ENCODE assay signal across 8 mouse cellular contexts in genomic region chr1:185501801-185502340, GRCm38 (mm10). TPM values are rescaled to one million over a fixed set of nuclear protein-coding genes. Genes with fewer than 3 reads are reported as not detected.
DNase-seq lines count a peak whose midpoint lies in the region; ATAC-seq and TF ChIP-seq lines count a peak whose summit lies in the region.

No protein-coding gene starts in this region.

- H3K27me3 ChIP-seq in heart, adult 2 months (ENCODE audit: control insufficient read depth, insufficient read depth, low read length): no peaks in the 10 kb centered on the region
- no peaks in the 10 kb centered on the region for H3K27me3 ChIP-seq in heart, embryonic 10.5 days (ENCODE audit: insufficient read depth, poor library complexity, severe bottlenecking)
- no peaks in the 10 kb centered on the region for H3K27me3 ChIP-seq in stomach, postnatal 0 days (ENCODE audit: control insufficient read depth, insufficient read depth, low read length)
- no peaks in the 10 kb centered on the region for H3K27me3 ChIP-seq in forebrain, embryonic 15.5 days

- no peak for ATAC-seq in stomach, postnatal 0 days (ENCODE audit: low FRiP score, low TSS enrichment)
- no peak for ATAC-seq in forebrain, embryonic 15.5 days (replicated peaks)

- no peaks in the 10 kb centered on the region for H3K79me2 ChIP-seq in heart, adult 2 months (replicated peaks; ENCODE audit: control insufficient read depth, insufficient read depth, low read length)

- TF ChIP-seq CTCF in heart, adult 2 months (IDR thresholded peaks at IDR 0.05): peak; percentile 72
- TF ChIP-seq CTCF in cortical plate, adult 2 months (IDR thresholded peaks at IDR 0.05; ENCODE audit: extremely low read depth, insufficient read depth, low read length): peak; percentile 64; the same call in 1 of the 2 replicates
- peak; percentile 76 for TF ChIP-seq CTCF in stomach, postnatal 0 days (IDR thresholded peaks at IDR 0.05; ENCODE audit: low read depth)

- H3K4me1 ChIP-seq in heart, adult 2 months (ENCODE audit: control insufficient read depth, insufficient read depth, low read length): no peaks in the 10 kb centered on the region
- H3K4me1 ChIP-seq in heart, embryonic 10.5 days: no peaks in the 10 kb centered on the region
- H3K4me1 ChIP-seq in cortical plate, adult 2 months (ENCODE audit: control insufficient read depth, insufficient read depth, low read length): no peaks in the 10 kb centered on the region
- no peaks in the 10 kb centered on the region for H3K4me1 ChIP-seq in stomach, postnatal 0 days (replicated peaks; ENCODE audit: control insufficient read depth, insufficient read depth)
- H3K4me1 ChIP-seq in forebrain, embryonic 15.5 days: peaks cover 34% of the 10 kb centered on the region

- TF ChIP-seq EP300 in heart, adult 2 months (IDR thresholded peaks at IDR 0.05; ENCODE audit: insufficient read depth, low read depth, low read length): no peak
- no peak for TF ChIP-seq EP300 in stomach, postnatal 0 days (optimal IDR thresholded peaks at IDR 0.05)

- H3K9ac ChIP-seq in heart, adult 2 months (ENCODE audit: low read depth, low read length): no peak overlapping the region
- no peak overlapping the region for H3K9ac ChIP-seq in stomach, postnatal 0 days (ENCODE audit: low read length)
- no peak overlapping the region for H3K9ac ChIP-seq in forebrain, embryonic 15.5 days (replicated peaks)

- no peak overlapping the region for H3K4me3 ChIP-seq in heart, adult 2 months
- no peak overlapping the region for H3K4me3 ChIP-seq in heart, embryonic 10.5 days
- H3K4me3 ChIP-seq in cortical plate, adult 2 months (ENCODE audit: insufficient read depth, low read length): no peak overlapping the region
- no peak overlapping the region for H3K4me3 ChIP-seq in stomach, postnatal 0 days (ENCODE audit: low read depth, low read length)
- no peak overlapping the region for H3K4me3 ChIP-seq in forebrain, embryonic 15.5 days

- no peaks in the 10 kb centered on the region for H3K36me3 ChIP-seq in heart, adult 2 months (ENCODE audit: control insufficient read depth, insufficient read depth, low read length)
- no peaks in the 10 kb centered on the region for H3K36me3 ChIP-seq in heart, embryonic 10.5 days
- H3K36me3 ChIP-seq in stomach, postnatal 0 days (ENCODE audit: control insufficient read depth, insufficient read depth, low read length): no peaks in the 10 kb centered on the region
- H3K36me3 ChIP-seq in forebrain, embryonic 15.5 days: no peaks in the 10 kb centered on the region

- no peak for TF ChIP-seq POLR2A in heart, adult 2 months (IDR thresholded peaks at IDR 0.05; ENCODE audit: insufficient read depth, low read depth, low read length)
- TF ChIP-seq POLR2A in cortical plate, adult 2 months (IDR thresholded peaks at IDR 0.05; ENCODE audit: extremely low read depth, insufficient read depth, low read length): no peak

- H3K4me2 ChIP-seq in stomach, postnatal 0 days (replicated peaks; ENCODE audit: low read depth): no peak overlapping the region
- H3K4me2 ChIP-seq in forebrain, embryonic 15.5 days (replicated peaks): no peak overlapping the region

- intact Hi-C loops in heart, adult 2 months (cut with DNase I): no loop called here
- intact Hi-C loops in left cerebral cortex, postnatal 14 days (cut with DNase I): loop anchor here (5.0 kb wide), 2 partner anchors 65 to 80 kb away; no protein-coding TSS in a partner anchor

- 32% methylated on average over 10 of the region's 10 CpGs for WGBS in heart, adult 2 months
- WGBS in heart, embryonic 10.5 days: 33% methylated on average over 10 of the region's 10 CpGs
- 37% methylated on average over 10 of the region's 10 CpGs for WGBS in stomach, postnatal 0 days
- WGBS in forebrain, embryonic 15.5 days: 27% methylated on average over 10 of the region's 10 CpGs

- H3K9me3 ChIP-seq in heart, embryonic 10.5 days: no peaks in the 10 kb centered on the region
- no peaks in the 10 kb centered on the region for H3K9me3 ChIP-seq in stomach, postnatal 0 days (ENCODE audit: control insufficient read depth, low read length)
- H3K9me3 ChIP-seq in forebrain, embryonic 15.5 days: no peaks in the 10 kb centered on the region

- H3K27ac ChIP-seq in heart, adult 2 months: no peak overlapping the region
- H3K27ac ChIP-seq in heart, embryonic 10.5 days: no peak overlapping the region
- no peak overlapping the region for H3K27ac ChIP-seq in cortical plate, adult 2 months (ENCODE audit: insufficient read depth, low read length)
- no peak overlapping the region for H3K27ac ChIP-seq in stomach, postnatal 0 days (replicated peaks)
- no peak overlapping the region; the same call in 1 of the 2 replicates for H3K27ac ChIP-seq in forebrain, embryonic 15.5 days (replicated peaks)

- DNase-seq in heart, adult 2 months: no peak
- DNase-seq in heart, embryonic 10.5 days (ENCODE audit: low spot score): no peak
- peak; percentile 30 to 64 for DNase-seq in spleen, postnatal 10 days (ENCODE audit: low spot score in 2 of 2)
- DNase-seq in spleen, adult 18-20 months: no peak
- peak; percentile 77 to 81 for DNase-seq in left cerebral cortex, postnatal 14 days (ENCODE audit: low spot score in 2 of 2)
- DNase-seq in stomach, postnatal 0 days (ENCODE audit: low spot score): no peak

RNA-seq across cellular contexts. Expression of gene Slc30a10, which starts 47.2 kb away (rescaled TPM):
- total RNA-seq in heart, adult 2 months (2021): not detected
- polyA plus RNA-seq in heart, adult 2 months (2012; rRNA removed): 0.03 TPM in 1 of 2 replicates, not detected in the other
- polyA plus RNA-seq in heart, embryonic 10.5 days (2016; fragmentation: Nextera tagmentation; extraction: Ambion mirVana): 3.5 and 3.9 TPM in 2 replicates
- polyA plus RNA-seq in cortical plate, adult 2 months (2012; rRNA removed): 11.4 and 12.0 TPM in 2 replicates
- total RNA-seq in left cerebral cortex, postnatal 14 days (2021): 10 to 100 TPM; 11.2 to 12.5 TPM
- 0.01 and 0.06 TPM in 2 replicates for polyA plus RNA-seq in stomach, postnatal 0 days (2015; fragmentation: Nextera tagmentation; extraction: Ambion mirVana)
- 9.9 and 11.4 TPM in 2 replicates for polyA plus RNA-seq in forebrain, embryonic 15.5 days (2015; fragmentation: Nextera tagmentation; extraction: Ambion mirVana)

Comparison
In these comparisons a context has a peak if more than half of its experiments do, and no peak if none do; other contexts are left out.
1. DNase-seq: peak in spleen, postnatal 10 days (2 of 2) and left cerebral cortex, postnatal 14 days (2 of 2); none in heart, adult 2 months (0 of 2), heart, embryonic 10.5 days (single experiment), spleen, adult 18-20 months (0 of 2) and stomach, postnatal 0 days (single experiment).
2. Peak in every context shown above with its lines, with median percentiles within 50 percentile points of each other: CTCF ChIP-seq.